Mouse (Mus musculus): Measurements from ENCODE around the gene Lrrc74b. TPM values are rescaled to one million over a fixed set of nuclear protein-coding genes. Genes with fewer than 3 reads are reported as not detected.

Gene Lrrc74b
- polyA plus RNA-seq, 1 experiment from 2014 or later, result 0.05 TPM

DNA sequence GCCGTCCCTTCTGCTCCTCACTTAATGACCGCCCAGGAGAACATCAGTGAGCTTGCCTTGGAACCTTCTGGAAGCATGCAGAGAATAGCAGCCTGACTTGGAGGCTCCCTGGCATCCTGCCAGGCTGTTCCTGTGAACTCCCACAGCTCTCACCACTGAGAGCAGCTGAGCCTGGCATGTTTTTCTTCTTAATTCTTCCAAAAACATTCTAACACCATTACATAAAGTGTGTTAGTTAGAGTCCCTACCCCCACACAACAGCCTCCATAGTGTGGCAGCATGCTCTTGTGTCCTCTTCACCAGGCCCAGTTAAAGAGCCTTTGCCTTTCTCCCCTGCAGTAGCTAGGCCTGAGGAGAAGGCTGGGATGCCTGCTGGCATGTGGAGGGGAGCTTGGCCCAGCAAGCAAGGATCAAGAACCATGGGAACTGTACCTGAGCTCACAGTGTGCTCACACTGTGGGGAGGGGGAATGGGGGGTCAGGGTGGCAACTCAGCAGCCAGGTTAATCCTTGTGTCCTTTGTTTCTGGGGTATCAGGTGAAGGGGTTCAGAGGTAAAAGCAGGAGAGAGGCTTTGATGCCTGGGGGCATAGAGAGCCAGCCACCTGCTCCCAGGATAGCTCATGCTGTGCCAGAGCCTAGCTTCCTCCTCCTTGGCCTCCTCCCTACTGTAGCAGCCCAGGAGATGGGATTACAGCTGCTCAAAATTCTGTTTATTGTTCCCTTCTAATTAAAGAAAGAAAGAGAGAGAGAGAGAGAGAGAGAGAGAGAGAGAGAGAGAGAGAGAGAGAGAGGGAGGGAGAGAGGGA, 64.3 kb downstream of the Lrrc74b start:
- no peak overlapping the region for H3K4me3 ChIP-seq (ENCODE audit: low read depth, low read length)
- no peak overlapping the region for H3K27ac ChIP-seq (ENCODE audit: low read depth)
- DNase-seq (peak; percentile 47), ATAC-seq (no peak)
- TF ChIP-seq EP300 (IDR thresholded peaks at IDR 0.05; ENCODE audit: low read depth), result no peak
- TF ChIP-seq CTCF (IDR thresholded peaks at IDR 0.05; ENCODE audit: low read depth), result no peak
- no peak overlapping the region for H3K9ac ChIP-seq (replicated peaks)
- H3K4me1 ChIP-seq (ENCODE audit: insufficient read depth), result 0 out of 2 replicates have a peak, but pooled peaks cover 4% of the 10 kb centered on the region
- no peaks in the 10 kb centered on the region for H3K9me3 ChIP-seq (ENCODE audit: low read length)
- whole genome bisulfite sequencing (ENCODE audit: insufficient replicate concordance), result 70% methylated on average over 2 of the region's 2 CpGs
- no peaks in the 10 kb centered on the region for H3K36me3 ChIP-seq (replicated peaks; ENCODE audit: insufficient read depth, low read length)
- H3K27me3 ChIP-seq (ENCODE audit: insufficient read depth, low read length), result no peaks in the 10 kb centered on the region
- H3K4me2 ChIP-seq (ENCODE audit: low read depth, low read length), result no peak overlapping the region

Other genes starting within 250 kb of the Lrrc74b start
- gene Serpind1, start 229.9 kb downstream of the Lrrc74b start, polyA plus RNA-seq (2015; fragmentation: Nextera tagmentation; extraction: Ambion mirVana), result 306 and 316 TPM in 2 replicates
- 7.1 and 7.2 TPM in 2 replicates for gene Snap29, start 155.3 kb downstream of the Lrrc74b start, polyA plus RNA-seq (2015; fragmentation: Nextera tagmentation; extraction: Ambion mirVana)
- 7.3 and 8.1 TPM in 2 replicates for gene Pi4ka, start 154.9 kb downstream of the Lrrc74b start, polyA plus RNA-seq (2015; fragmentation: Nextera tagmentation; extraction: Ambion mirVana)
- gene Crkl, start 109.3 kb downstream of the Lrrc74b start, polyA plus RNA-seq (2015; fragmentation: Nextera tagmentation; extraction: Ambion mirVana), result 20.1 and 24.4 TPM in 2 replicates
- gene Aifm3, start 71.6 kb downstream of the Lrrc74b start, polyA plus RNA-seq (2015; fragmentation: Nextera tagmentation; extraction: Ambion mirVana), result 3.3 and 3.4 TPM in 2 replicates
- gene Lztr1, start 52.6 kb downstream of the Lrrc74b start, polyA plus RNA-seq (2015; fragmentation: Nextera tagmentation; extraction: Ambion mirVana), result 16.8 and 18.7 TPM in 2 replicates
- 21.3 and 24.4 TPM in 2 replicates for gene Thap7, start 30.1 kb downstream of the Lrrc74b start, polyA plus RNA-seq (2015; fragmentation: Nextera tagmentation; extraction: Ambion mirVana)
- 0.14 and 0.18 TPM in 2 replicates for gene P2rx6, start 638 bp upstream of the Lrrc74b start, polyA plus RNA-seq (2015; fragmentation: Nextera tagmentation; extraction: Ambion mirVana)
- gene Slc7a4, start 22.0 kb upstream of the Lrrc74b start, polyA plus RNA-seq (2015; fragmentation: Nextera tagmentation; extraction: Ambion mirVana), result 3.3 and 3.7 TPM in 2 replicates
- 6.4 and 7.3 TPM in 2 replicates for gene Smpd4, start 58.1 kb upstream of the Lrrc74b start, polyA plus RNA-seq (2015; fragmentation: Nextera tagmentation; extraction: Ambion mirVana)
- gene Ccdc74a, start 85.2 kb upstream of the Lrrc74b start, polyA plus RNA-seq (2015; fragmentation: Nextera tagmentation; extraction: Ambion mirVana), result 3.3 and 3.5 TPM in 2 replicates
- 11.0 and 11.6 TPM in 2 replicates for gene Med15, start 171.6 kb upstream of the Lrrc74b start, polyA plus RNA-seq (2015; fragmentation: Nextera tagmentation; extraction: Ambion mirVana)
- 7.8 and 8.0 TPM in 2 replicates for gene Klhl22, start 198.4 kb upstream of the Lrrc74b start, polyA plus RNA-seq (2015; fragmentation: Nextera tagmentation; extraction: Ambion mirVana)
- gene Scarf2, start 236.0 kb upstream of the Lrrc74b start, polyA plus RNA-seq (2015; fragmentation: Nextera tagmentation; extraction: Ambion mirVana), result 0.97 and 1.6 TPM in 2 replicates

All from liver, postnatal 0 days (tissue).